Mouse (Mus musculus) erythroblast, adult 5-6 weeks (primary cell): ENCODE measurements around the gene Adh5. TPM values are rescaled to one million over a fixed set of nuclear protein-coding genes. Genes with fewer than 3 reads are reported as not detected.
A peak's percentile ranks its signal among the peaks of the same experiment; 100 is the strongest.

Experiments
- ATAC-seq: replicated peaks from 2 replicates; pipeline ENCODE4 v1.8.0; 2016; ENCODE audit warnings: moderate number of reproducible peaks, mild to moderate bottlenecking, moderate TSS enrichment, inconsistent platforms; ENCODE audit not compliant: poor library complexity, low FRiP score, severe bottlenecking
- total RNA-seq, 2 experiments: library from RNA; stranded (forward) in 1 of 2; stranded (reverse) in 1 of 2; fragments of 150-400 nt in 1 of 2; fragments of 200-764, 138-1000 nt in 1 of 2; gene quantifications; 2 replicates each; pipeline versions ENCODE4 v1.2.3 to v1.2.4; 2015 to 2017; ENCODE audit warnings: low replicate concordance in 2 of 2

Gene Adh5
- total RNA-seq (2015; ENCODE audit: low replicate concordance) (20.3 and 29.0 TPM in 2 replicates), total RNA-seq (2017; ENCODE audit: low replicate concordance) (14.6 and 15.8 TPM in 2 replicates)

DNA sequence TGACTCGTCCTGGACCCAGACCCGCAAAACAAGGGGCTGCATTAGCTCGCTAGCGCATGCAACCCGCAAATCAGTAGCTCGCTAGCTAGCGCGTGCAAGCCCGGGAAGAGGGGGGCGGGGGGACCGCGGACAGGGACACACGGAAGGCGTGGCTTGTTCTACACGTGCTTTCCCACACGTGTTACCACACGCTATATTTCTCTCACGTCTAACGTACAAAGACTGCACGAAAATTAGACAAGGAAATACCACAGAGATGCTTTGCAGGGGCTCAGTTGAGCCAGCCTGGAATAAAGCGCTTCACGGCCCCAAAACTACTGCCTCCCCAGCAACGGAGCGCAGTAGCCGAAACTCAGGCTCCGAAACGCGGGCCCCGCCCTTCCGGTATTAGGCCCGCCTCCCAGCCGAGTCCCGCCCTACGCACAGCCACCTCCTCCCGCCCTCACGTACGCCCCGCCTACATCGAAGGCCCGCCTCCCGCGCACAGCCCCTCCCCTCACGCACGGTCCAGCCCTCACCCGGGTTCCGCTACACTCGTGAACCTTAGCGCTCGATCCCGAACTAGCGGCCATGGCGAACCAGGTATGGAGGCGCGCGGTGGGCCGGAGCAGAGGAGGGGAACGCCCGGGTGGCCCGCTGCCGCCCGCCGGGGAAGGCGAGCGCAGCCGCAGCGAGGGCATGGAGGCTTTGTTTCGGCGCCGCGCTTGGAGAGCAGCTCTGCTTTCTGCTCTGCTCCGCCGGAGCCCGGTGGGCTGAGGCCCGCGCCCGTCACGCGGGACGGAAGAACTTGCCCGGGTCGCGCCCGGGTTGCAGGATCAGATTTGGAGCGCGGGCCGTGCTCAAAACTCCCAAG lies at the start of gene Adh5:
TSS of gene Adh5 (plus strand) at position 482 of the 853 bp plus-strand sequence.
- ATAC-seq = peak; percentile 98

GRCm38 (mm10) chr3:138404872-138405271 lies 38.0 kb upstream of the Adh5 start:
- no peak for ATAC-seq

- ATAC-seq = no peak
These were observed 37.6 kb upstream of the Adh5 start for GRCm38 (mm10) chr3:138405341-138405740.

DNA sequence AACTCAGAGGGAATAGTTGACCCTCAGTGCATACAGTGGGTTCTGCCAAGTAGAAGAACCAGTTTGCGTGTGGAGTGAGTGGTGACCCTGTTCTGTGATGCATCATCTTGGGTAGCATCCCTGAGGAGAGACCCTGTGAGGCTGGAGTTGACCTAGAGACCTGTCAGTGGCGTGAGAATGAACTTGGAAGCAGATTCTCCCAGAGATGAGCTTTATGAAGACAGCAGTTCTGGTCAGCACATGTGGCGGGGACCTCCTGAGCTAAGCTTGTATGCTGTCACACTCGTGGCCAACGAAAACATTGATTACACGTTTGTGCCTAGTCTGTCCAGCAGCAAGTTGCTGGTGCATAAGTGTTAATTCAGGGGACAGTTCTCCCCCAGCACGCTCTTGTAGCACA lies 37.1 kb upstream of the Adh5 start:
- ATAC-seq = no peak

- no peak for ATAC-seq
These were observed 35.0 kb upstream of the Adh5 start for GRCm38 (mm10) chr3:138407920-138408319.

DNA sequence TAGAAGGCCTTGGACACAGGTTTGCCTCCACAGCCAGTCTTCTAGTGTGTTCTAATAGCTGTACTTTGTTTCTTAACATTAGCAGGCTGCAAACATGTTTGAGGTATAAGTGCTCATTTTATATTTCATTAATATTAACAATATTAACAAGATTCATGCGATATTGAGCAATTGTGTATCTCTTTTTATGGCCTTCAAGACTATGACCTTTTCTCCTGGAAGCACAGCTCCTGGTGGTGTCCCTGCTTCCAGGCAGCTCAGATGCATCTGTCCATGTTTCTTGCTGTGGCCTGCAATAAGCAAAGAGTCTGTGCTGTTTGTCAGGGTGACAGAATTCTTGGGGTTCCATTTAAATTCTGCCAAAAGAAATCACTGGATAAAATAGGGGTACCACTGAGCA lies 33.3 kb upstream of the Adh5 start:
- no peak for ATAC-seq

GRCm38 (mm10) chr3:138410211-138410610 lies 32.7 kb upstream of the Adh5 start:
- no peak for ATAC-seq

DNA sequence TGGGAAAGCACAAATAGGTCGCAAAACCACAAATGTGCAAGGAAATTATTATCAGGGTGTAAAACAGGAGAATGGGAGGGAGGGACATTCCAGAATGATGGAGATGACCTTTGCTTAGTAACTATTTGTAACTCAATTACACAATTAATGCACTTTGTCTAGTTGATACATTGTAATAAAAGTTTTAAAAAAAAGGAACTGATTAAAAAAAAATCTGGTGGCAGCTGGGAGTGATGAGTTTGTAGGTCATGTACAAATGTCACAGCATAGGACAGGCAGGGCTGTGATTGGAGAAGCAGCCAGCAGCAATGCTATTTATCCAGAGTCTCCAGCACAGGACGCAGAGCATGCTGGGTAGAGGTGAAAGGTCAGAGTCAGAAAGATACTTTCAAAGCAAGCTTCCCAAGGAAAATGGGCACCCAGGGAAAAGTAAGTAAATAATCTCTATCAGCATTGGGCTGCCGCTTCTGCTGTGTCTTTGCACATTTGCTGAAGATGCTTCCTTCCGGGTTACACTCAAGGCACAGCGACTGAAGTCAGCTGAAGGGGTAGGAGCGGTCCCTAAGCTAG lies 27.7 kb upstream of the Adh5 start, which contains the start of gene Adh4:
TSS of gene Adh4 (plus strand) at position 346 of the 570 bp plus-strand sequence.
- no peak for ATAC-seq

GRCm38 (mm10) chr3:138419369-138419768 lies 23.5 kb upstream of the Adh5 start:
- no peak for ATAC-seq

GRCm38 (mm10) chr3:138420385-138420784 lies 22.5 kb upstream of the Adh5 start:
- no peak for ATAC-seq

DNA sequence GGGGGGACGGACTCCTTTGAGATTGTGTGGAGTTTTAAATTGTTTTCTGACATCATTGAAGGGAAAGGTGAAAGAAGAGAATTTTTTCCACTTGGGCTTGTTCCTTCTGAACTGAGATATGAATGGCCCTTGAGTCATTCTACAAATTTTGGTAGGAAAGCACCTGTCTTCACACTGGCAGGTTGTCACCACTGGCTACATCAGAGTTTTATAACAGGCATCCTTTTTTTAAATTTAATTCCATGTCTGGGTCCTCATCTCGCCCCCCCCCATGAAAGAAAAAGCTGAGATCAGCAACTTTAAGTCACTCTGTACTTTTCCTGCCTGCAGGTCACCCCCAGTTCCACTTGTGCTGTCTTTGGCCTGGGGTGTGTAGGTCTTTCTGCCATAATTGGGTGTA lies 19.2 kb upstream of the Adh5 start:
- no peak for ATAC-seq

DNA sequence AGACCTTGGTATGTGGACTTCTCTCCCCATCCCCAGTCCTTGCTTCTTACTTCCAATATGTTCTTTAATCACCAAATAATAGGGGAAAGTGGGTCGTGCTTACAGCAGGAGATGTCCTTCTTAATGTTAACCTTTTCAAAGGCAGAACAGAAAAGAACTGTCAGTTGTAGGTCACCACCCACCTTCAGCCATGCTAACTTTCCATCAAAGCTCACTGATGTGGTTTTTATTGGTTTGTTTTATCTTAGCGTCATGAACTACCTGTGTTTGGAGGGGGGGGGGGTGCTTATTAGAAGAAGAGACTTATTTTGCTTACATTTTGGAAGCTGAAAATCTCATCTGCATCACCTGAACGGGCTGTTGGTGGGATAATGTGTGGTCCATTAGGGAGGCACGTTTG lies 18.6 kb upstream of the Adh5 start:
- no peak for ATAC-seq

DNA sequence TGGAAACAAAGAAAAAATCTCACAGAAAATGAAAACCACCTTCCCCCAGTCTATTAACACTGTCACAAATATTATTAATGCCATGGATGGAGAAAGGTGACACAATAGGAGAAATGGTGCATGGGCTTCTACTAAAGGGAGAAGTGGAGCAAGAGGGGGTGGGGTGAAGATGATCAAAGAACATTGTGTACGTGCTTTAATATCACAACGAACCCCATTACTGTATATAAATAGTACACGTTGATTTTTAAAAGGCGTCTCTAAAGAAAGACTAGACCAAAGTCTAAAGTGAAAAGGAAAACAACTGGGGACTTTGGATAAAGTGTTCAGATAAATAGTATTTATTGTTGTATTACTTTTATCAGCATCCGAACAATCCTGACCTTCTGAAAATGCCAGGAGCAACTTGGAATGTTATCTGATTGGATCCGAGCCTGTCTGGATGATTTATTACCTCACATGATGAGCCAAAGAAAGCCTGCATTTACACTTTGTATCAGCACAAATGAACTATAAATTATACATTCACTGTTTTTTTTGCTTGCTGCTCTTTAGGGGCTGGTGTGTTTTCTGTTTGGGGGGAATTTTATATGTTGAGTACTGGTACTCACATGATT lies 12.4 kb upstream of the Adh5 start:
- ATAC-seq = no peak

- no peak for ATAC-seq
These were observed 11.1 kb upstream of the Adh5 start for GRCm38 (mm10) chr3:138431835-138432234.

GRCm38 (mm10) chr3:138438716-138439115 lies 4.2 kb upstream of the Adh5 start:
- no peak for ATAC-seq

DNA sequence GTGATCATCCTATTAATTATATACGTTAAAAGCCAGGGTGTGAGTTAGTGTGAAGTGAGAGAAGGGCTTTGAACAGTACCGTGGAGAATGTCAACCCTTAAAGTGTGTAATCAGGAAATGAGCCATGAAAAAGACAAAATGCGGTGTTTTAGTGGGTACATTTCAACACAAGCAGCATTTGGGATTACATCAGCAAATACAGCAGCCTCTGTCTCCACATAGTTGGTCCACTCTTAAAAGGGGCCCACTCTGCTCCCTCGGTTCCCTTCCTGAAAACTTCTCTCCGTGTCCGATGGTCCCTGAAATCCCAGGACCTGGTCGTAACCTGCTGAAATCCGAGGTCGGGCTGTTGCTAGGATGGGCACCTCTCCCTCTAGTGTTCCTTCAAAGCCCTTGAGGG lies 690 bp upstream of the Adh5 start:
- no peak for ATAC-seq

DNA sequence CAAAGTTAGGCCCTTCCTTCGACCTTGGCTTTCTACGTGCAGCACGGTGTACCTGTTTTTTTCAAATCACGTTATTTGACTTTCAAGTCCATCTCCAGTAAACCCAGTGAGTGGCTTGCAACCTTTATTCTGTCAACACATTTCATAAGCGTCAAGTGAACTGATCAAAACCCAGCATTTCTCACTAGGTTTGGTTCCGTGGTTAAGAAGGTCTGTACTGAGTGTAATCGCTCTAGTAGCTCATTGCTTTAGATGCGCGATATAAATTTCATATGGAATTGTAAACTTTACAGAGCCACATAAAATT lies 525 bp downstream of the Adh5 start:
- ATAC-seq = no peak

DNA sequence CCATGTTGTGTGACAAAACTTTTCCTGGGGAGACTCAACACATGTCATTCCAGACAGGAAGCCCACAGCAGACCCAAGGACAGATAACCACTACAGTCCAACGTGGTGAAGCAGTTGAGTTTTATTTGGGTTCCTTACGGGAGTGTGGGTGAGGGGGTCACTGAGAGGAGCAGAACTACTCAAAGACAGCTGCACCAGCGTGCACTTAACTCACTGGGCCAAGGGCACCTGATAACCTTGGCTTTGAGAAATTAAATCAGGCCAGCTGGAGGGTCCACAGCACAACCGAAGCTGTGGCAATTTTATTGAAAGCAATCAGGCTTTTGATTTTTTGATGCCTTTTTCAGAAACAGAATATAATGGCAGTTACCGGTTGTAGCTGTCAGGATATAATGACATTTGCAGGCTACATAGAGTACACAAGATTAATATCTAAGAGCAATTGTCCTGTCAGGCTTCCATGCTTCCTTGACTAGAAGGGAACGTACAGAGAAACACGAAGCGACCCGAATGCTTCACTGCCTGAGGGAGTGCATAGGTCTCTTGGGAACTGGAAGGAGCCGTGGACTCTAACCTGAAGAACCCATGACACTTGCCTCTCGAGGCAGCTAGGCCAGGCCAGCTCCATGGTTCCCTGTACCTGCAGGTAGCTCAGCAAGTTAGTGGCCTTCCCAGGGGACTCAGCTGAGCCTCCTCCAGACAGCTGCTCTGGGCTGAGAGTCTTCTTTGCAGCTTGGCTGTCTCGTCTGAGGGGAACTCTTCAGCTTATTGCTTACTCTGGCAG lies 5.4 kb downstream of the Adh5 start:
- no peak for ATAC-seq

GRCm38 (mm10) chr3:138452169-138452568 lies 9.3 kb downstream of the Adh5 start:
- ATAC-seq = no peak

DNA sequence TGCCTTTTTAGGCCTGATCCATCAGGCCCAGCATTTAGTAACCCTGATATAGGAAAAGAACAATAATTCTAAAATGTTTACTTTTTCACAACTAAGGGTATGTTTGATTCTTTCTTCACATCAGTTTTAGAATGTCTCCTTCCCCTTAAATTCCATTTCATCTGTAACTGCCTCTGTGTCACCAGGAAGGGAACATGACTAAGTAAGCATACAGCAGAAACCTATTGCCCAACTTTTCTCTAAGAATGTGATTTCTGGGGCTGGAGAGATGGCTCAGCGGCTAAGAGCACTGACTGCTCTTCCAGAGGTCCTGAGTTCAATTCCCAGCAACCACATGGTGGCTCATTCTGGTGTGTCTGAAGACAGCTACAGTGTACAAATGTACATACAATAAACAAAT lies 11.3 kb downstream of the Adh5 start:
- ATAC-seq = no peak
